Mouse (Mus musculus) ES-E14 (cell line): ENCODE data around the gene Ripply1. TPM values are rescaled to one million over a fixed set of nuclear protein-coding genes. Genes with fewer than 3 reads are reported as not detected.

Experiments used
- DNase-seq: peaks from one replicate; pipeline ENCODE4 v3.0.0-alpha.2; 2013; ENCODE audit warnings: low read depth, low spot score
- H3K27ac ChIP-seq: 2 replicates; pipeline ENCODE4 v1.5.1; 2012; ENCODE audit warnings: low read depth, mild to moderate bottlenecking, low read length, moderate library complexity, mixed read lengths; ENCODE audit not compliant: poor library complexity, insufficient read depth, severe bottlenecking
- H3K36me3 ChIP-seq: 2 replicates; pipeline ENCODE4 v1.6.1; 2012; ENCODE audit warnings: mild to moderate bottlenecking, low read length, moderate library complexity, mixed read lengths; ENCODE audit not compliant: control insufficient read depth, poor library complexity, insufficient read depth, severe bottlenecking
- H3K4me1 ChIP-seq, 2 experiments: fragments of 150-350 bp in 1 of 2; sonication (generic) in 1 of 2; 2 replicates each; pipeline ENCODE4 v1.6.1; 2012; ENCODE audit warnings: low read length in 2 of 2, mild to moderate bottlenecking in 1 of 2, mixed read lengths in 1 of 2; ENCODE audit not compliant: control insufficient read depth in 2 of 2, insufficient read depth in 2 of 2, poor library complexity in 1 of 2
- H3K4me3 ChIP-seq, 2 experiments: fragments of 150-350 bp in 1 of 2; sonication (generic) in 1 of 2; 2 replicates each; pipeline ENCODE4 v1.5.1; 2012; ENCODE audit warnings: low read length in 2 of 2, low read depth in 1 of 2, mild to moderate bottlenecking in 1 of 2, mixed read lengths in 1 of 2; ENCODE audit not compliant: insufficient read depth in 1 of 2, poor library complexity in 1 of 2, severe bottlenecking in 1 of 2
- H3K9ac ChIP-seq: 2 replicates; pipeline ENCODE4 v1.6.1; 2012; ENCODE audit warnings: low read depth, mild to moderate bottlenecking, low read length, mixed read lengths; ENCODE audit not compliant: poor library complexity, insufficient read depth, severe bottlenecking
- H3K9me3 ChIP-seq: fragments of 150-350 bp; sonication (generic); 2 replicates; pipeline ENCODE4 v1.6.1; 2012; ENCODE audit warnings: low read depth, mild to moderate bottlenecking, low read length; ENCODE audit not compliant: control insufficient read depth, insufficient read depth
- CHD2 ChIP-seq: IDR thresholded peaks from 2 replicates; pipeline ENCODE4 v1.6.1; 2014; ENCODE audit warnings: mild to moderate bottlenecking, low read depth, low read length, inconsistent platforms
- HCFC1 ChIP-seq: IDR thresholded peaks from 2 replicates; pipeline ENCODE4 v1.6.1; 2012; ENCODE audit warnings: low read length, inconsistent platforms, borderline replicate concordance; ENCODE audit not compliant: insufficient read depth
- MAFK ChIP-seq: IDR thresholded peaks from 2 replicates; pipeline ENCODE4 v1.6.1; 2014; ENCODE audit warnings: mild to moderate bottlenecking, low read depth, low read length, inconsistent platforms; ENCODE audit not compliant: insufficient read depth
- ZC3H11A ChIP-seq: IDR thresholded peaks from 2 replicates; pipeline ENCODE4 v1.6.1; 2012; ENCODE audit warnings: low read depth, mild to moderate bottlenecking, inconsistent platforms, low read length, borderline replicate concordance
- ZNF384 ChIP-seq: IDR thresholded peaks from 2 replicates; pipeline ENCODE4 v1.6.1; 2012; ENCODE audit warnings: low read depth, low read length, inconsistent platforms
- in situ Hi-C, 2 experiments: fragments of 600-800 bp; cut with MboI; formaldehyde crosslinking; loops; one replicate each; pipeline ENCODE4 v1.15.1; 2025; ENCODE audit warnings: low sequenced_read_pairs in 2 of 2, inconsistent platforms in 1 of 2; ENCODE audit not compliant: unreplicated experiment in 2 of 2
- total RNA-seq: library from RNA; depleted of rRNA; stranded (reverse); fragments of 300-350 nt; gene quantifications from 2 replicates; pipeline ENCODE4 v1.2.3, GENCODE M21; 2012

Ripply1 gene
- total RNA-seq, 1 experiment: 7.5 TPM

DNA sequence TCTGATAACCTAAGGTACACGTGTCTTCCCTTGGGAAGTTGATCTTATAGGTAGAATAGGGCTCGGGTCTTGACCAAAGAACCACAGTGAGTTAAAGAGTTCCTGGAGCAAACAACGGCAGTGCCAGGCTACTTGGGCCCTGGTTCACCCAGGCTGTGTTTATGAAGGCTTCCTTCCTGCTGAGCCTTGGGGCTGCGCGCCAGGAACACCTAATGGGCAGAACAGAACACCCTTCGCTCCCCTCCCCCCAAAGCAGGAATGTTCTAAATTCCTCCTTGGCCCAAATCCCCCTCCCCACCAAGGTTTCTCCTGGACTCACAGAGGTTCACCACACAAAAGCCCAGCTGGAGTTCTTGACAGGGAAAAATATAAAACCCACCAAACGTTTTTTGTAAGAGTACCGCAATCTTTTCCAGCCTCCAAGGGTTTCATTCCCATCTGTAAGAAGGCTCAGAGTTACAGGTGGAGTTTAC is 18.3 kb upstream of the Ripply1 start, which contains the start of gene Cldn2:
Gene Cldn2 (plus strand): TSS at position 423 of the 473 bp plus-strand sequence.
- H3K27ac ChIP-seq: no peak within 1 kb of the TSS
- in situ Hi-C loops: no loop called here
- no peaks in the 10 kb centered on the region for H3K36me3 ChIP-seq
- no peaks in the 10 kb centered on the region for H3K9me3 ChIP-seq
- H3K4me1 ChIP-seq: peaks cover 0 to 2% of the 10 kb centered on the region in 2 experiments; a peak in 1 of 4 replicates
- DNase-seq: no peak
- H3K4me3 ChIP-seq: no peak within 1 kb of the TSS
- no peak for TF ChIP-seq ZNF384
- no peak for TF ChIP-seq MAFK
- TF ChIP-seq HCFC1: no peak
- TF ChIP-seq CHD2: no peak
- TF ChIP-seq ZC3H11A: no peak
- no peak within 1 kb of the TSS for H3K9ac ChIP-seq

DNA sequence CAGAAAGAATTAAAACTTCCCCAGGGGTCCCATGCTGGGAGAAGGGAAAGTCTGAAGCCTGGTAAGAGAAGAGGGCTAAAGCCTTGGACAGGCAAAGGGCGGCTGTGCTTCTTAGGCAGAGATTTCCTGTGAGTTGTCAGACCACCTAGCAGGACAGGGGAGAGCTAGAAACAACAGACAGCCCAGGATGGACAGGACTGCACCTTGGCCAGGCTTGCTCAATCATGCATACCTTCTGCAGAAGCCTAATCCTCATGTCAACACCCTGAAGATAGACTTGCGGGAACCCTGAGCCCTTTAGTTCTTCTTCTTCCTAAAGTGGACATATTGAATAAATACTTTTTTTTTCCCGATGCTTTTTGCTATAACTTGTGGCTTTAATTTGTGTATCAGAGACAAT is 17.8 kb upstream of the Ripply1 start:
- in situ Hi-C loops: no loop called here
- Histone ChIP-seq H3K36me3 (no peaks in the 10 kb centered on the region), H3K4me1 (peaks cover 0 to 2% of the 10 kb centered on the region in 2 experiments; a peak in 1 of 4 replicates), H3K9ac (no peak overlapping the region), H3K9me3 (no peaks in the 10 kb centered on the region), H3K4me3 (no peak overlapping the region), H3K27ac (no peak overlapping the region)
- TF ChIP-seq CHD2 (no peak), ZC3H11A (no peak)
- DNase-seq: no peak

DNA sequence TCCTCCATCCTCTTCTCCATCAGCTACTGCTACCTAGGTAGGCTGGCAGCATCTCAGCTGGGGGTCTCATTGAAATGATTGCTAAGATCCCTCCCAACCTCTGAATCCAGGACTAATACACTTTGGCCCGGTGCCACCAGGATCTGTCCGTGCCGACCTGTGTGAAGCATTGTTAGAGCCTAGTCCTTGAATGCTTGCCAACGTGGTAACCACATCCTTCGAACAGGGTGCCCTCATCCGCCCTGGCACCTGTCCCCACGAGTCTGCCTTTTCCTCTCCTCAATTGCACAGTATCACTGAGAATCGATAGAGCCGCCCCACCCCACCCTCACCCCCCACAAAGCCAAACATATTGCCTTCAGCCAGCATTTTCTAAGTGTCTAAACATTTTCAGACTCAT is 15.7 kb upstream of the Ripply1 start:
- no peak for TF ChIP-seq HCFC1
- no peak for TF ChIP-seq ZC3H11A
- TF ChIP-seq MAFK: no peak
- no peak for TF ChIP-seq ZNF384
- TF ChIP-seq CHD2: no peak
- no peak for DNase-seq
- H3K9ac ChIP-seq: no peak overlapping the region
- no peak overlapping the region for H3K4me3 ChIP-seq
- no peaks in the 10 kb centered on the region for H3K9me3 ChIP-seq
- H3K36me3 ChIP-seq: no peaks in the 10 kb centered on the region
- H3K4me1 ChIP-seq: peaks cover 0 to 2% of the 10 kb centered on the region in 2 experiments; a peak in 1 of 4 replicates
- in situ Hi-C loops: no loop called here
- H3K27ac ChIP-seq: no peak overlapping the region

DNA sequence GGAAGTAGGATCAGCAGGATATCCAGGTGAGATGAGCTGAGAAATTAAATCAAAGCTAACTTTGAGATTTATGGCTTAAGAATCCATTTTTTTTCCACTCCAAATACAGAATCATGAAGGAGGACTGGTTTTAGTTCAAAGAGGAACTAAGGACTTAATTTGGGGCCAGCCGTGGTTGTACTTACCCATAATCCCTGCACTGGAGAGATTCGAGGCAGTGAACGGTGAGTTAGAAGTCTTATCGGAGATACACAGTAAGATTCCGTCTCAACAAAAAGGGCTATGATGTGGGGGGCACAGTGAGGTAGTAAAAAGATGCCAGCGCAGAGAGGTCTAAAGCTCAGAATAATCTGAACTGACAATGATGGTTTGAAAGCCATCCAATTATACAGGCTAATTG is 13.9 kb upstream of the Ripply1 start:
- Histone ChIP-seq H3K36me3 (no peaks in the 10 kb centered on the region), H3K4me3 (no peak overlapping the region), H3K9ac (no peak overlapping the region), H3K27ac (no peak overlapping the region), H3K9me3 (no peaks in the 10 kb centered on the region), H3K4me1 (no peaks in the 10 kb centered on the region)
- in situ Hi-C loops: no loop called here
- no peak for DNase-seq
- no peak for TF ChIP-seq ZNF384
- no peak for TF ChIP-seq MAFK
- TF ChIP-seq HCFC1: no peak
- TF ChIP-seq CHD2: no peak
- no peak for TF ChIP-seq ZC3H11A
